Mouse (Mus musculus) induced T-regulatory cell, adult 2 months (primary cell): Measurements from ENCODE around the gene Nos1ap.
A peak's percentile ranks its signal among the peaks of the same experiment; 100 is the strongest.

ENCODE experiments used
- DNase-seq: peaks from one replicate; pipeline ENCODE4 v3.0.0-alpha.2; 2012; ENCODE audit warnings: low read depth

The Nos1ap gene

GRCm38 (mm10) chr1:170292239-170292951 is 297.3 kb downstream of the Nos1ap start:
- DNase-seq, result peak; percentile 2

GRCm38 (mm10) chr1:170282415-170283129 is 307.1 kb downstream of the Nos1ap start:
- DNase-seq, result no peak

GRCm38 (mm10) chr1:170277016-170277415 is 312.6 kb downstream of the Nos1ap start, which contains the start of gene Sh2d1b1:
TSS of gene Sh2d1b1 (plus strand) at chr1:170277320.
- no peak for DNase-seq

GRCm38 (mm10) chr1:170273252-170273651 is 316.4 kb downstream of the Nos1ap start:
- no peak for DNase-seq

GRCm38 (mm10) chr1:170270696-170271095 is 319.0 kb downstream of the Nos1ap start:
- DNase-seq, result no peak

- DNase-seq, result no peak
Measured at GRCm38 (mm10) chr1:170270281-170270680, 319.4 kb downstream of the Nos1ap start.

- peak; percentile 86 for DNase-seq
Measured at GRCm38 (mm10) chr1:170255560-170255910, 334.1 kb downstream of the Nos1ap start.

- no peak for DNase-seq
Measured at GRCm38 (mm10) chr1:170254893-170255559, 334.6 kb downstream of the Nos1ap start.
